Mouse (Mus musculus) layer of hippocampus, adult 9-10 months (tissue): ENCODE measurements around the gene Gm11146.

Experiments used
- DNase-seq: peaks from one replicate; pipeline ENCODE4 v3.0.0; 2022; ENCODE audit warnings: low spot score

Gm11146 gene

GRCm38 (mm10) chr16:77601994-77602393, at the start of gene Gm11146:
Gene Gm11146, minus strand, starts transcription at chr16:77602094.
- DNase-seq, result no peak

GRCm38 (mm10) chr16:77650596-77650995, 48.7 kb upstream of the Gm11146 start:
- DNase-seq, result no peak

GRCm38 (mm10) chr16:77649006-77649405, 47.1 kb upstream of the Gm11146 start:
- no peak for DNase-seq

GRCm38 (mm10) chr16:77648181-77648580, 46.3 kb upstream of the Gm11146 start:
- DNase-seq, result no peak

GRCm38 (mm10) chr16:77646146-77646545, 44.3 kb upstream of the Gm11146 start:
- DNase-seq, result no peak

- DNase-seq, result no peak
These were observed 43.1 kb upstream of the Gm11146 start for GRCm38 (mm10) chr16:77644976-77645375.

- no peak for DNase-seq
These were observed 42.2 kb upstream of the Gm11146 start for GRCm38 (mm10) chr16:77643871-77644720.

GRCm38 (mm10) chr16:77643036-77643870, 41.4 kb upstream of the Gm11146 start:
- DNase-seq, result peak; percentile 62

GRCm38 (mm10) chr16:77636497-77636896, 34.6 kb upstream of the Gm11146 start:
- no peak for DNase-seq

- no peak for DNase-seq
These were observed 30.5 kb upstream of the Gm11146 start for GRCm38 (mm10) chr16:77632315-77632881.

- no peak for DNase-seq
These were observed 20.8 kb upstream of the Gm11146 start for GRCm38 (mm10) chr16:77622681-77623080.

GRCm38 (mm10) chr16:77602581-77602980, 687 bp upstream of the Gm11146 start:
- DNase-seq, result no peak

- no peak for DNase-seq
These were observed 3.1 kb downstream of the Gm11146 start for GRCm38 (mm10) chr16:77598787-77599186.

- no peak for DNase-seq
These were observed 5.3 kb downstream of the Gm11146 start for GRCm38 (mm10) chr16:77596556-77596955.

GRCm38 (mm10) chr16:77595661-77596060, 6.2 kb downstream of the Gm11146 start:
- no peak for DNase-seq

GRCm38 (mm10) chr16:77594553-77594952, 7.3 kb downstream of the Gm11146 start:
- peak; percentile 62 for DNase-seq

- peak; percentile 73 for DNase-seq
These were observed 8.0 kb downstream of the Gm11146 start for GRCm38 (mm10) chr16:77593828-77594421.

- DNase-seq, result no peak
These were observed 8.9 kb downstream of the Gm11146 start for GRCm38 (mm10) chr16:77592986-77593385.

- DNase-seq, result no peak
These were observed 28.9 kb downstream of the Gm11146 start for GRCm38 (mm10) chr16:77573036-77573435.

GRCm38 (mm10) chr16:77569457-77569856, 32.4 kb downstream of the Gm11146 start:
- no peak for DNase-seq

GRCm38 (mm10) chr16:77568384-77568783, 33.5 kb downstream of the Gm11146 start:
- no peak for DNase-seq

GRCm38 (mm10) chr16:77562852-77563251, 39.0 kb downstream of the Gm11146 start:
- no peak for DNase-seq
